Mouse (Mus musculus) testis, postnatal 10 days (tissue): ENCODE measurements around the gene Tsc1.
A peak's percentile ranks its signal among the peaks of the same experiment; 100 is the strongest.

Experiments used
- DNase-seq: peaks from one replicate; pipeline ENCODE4 v3.0.0; 2021; ENCODE audit warnings: low spot score

Gene Tsc1

DNA sequence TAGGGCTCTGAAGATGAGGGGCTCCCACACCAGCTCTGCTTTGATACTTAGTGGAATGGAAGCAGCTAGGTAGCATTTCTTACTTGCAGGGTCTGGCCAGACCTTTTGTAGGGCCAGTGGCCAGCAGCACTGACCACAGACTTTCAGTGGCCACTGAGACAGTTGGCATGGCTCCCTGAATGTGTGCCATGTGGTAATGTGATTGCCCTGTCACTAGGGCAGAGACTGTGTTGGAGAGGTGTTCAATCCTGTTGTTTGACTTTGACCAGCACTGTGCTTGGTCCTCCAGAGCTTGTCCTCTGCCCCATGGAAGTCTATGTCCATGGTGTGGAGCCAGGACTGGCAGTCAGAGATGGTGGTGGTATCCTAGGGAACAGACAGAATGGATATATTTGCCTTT lies 9.5 kb downstream of the Tsc1 start:
- no peak for DNase-seq

GRCm38 (mm10) chr2:28653351-28653750 lies 12.3 kb downstream of the Tsc1 start:
- DNase-seq, result no peak

GRCm38 (mm10) chr2:28654295-28654694 lies 13.3 kb downstream of the Tsc1 start:
- DNase-seq, result peak; percentile 54

GRCm38 (mm10) chr2:28656216-28656615 lies 15.2 kb downstream of the Tsc1 start:
- no peak for DNase-seq

DNA sequence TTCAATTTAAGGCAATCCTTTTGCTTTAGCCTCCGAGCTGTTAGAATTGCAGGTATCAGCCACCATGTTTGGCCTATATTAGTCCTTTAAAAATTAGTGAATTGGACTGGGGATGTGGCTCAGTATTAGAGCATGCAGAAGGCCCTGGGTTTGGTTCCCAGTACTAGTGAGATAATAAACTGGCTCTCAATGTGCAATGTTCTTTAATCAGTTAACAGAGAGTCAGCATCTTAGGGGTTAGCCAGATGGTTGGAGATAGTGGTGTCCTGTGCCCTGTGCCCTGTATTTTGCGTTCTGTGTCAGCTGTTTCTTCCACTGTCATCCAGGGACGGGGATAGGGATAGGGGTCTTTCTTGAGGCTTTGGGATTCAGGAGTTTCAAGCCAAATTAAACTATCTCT lies 21.9 kb downstream of the Tsc1 start:
- no peak for DNase-seq

GRCm38 (mm10) chr2:28665818-28666217 lies 24.8 kb downstream of the Tsc1 start:
- no peak for DNase-seq

DNA sequence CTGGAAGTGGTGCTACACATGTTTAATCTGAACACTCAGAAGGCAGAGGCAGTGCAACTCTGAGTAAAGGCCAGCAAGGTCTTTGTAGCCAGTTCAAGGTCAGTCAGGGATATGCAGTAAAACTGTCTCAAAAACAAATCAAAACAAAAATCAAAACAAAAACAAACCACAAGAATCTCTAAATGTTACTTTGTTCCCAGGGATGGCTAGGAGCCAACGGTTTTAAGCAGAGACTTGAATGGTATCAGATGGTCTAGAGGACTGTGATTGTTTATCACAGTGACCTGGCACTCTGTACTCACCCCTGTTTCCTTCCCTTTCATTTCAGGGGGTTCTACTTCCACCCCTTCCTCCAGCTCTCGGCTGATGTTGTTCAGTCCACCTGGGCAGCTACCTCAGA lies 30.4 kb downstream of the Tsc1 start:
- DNase-seq, result no peak

DNA sequence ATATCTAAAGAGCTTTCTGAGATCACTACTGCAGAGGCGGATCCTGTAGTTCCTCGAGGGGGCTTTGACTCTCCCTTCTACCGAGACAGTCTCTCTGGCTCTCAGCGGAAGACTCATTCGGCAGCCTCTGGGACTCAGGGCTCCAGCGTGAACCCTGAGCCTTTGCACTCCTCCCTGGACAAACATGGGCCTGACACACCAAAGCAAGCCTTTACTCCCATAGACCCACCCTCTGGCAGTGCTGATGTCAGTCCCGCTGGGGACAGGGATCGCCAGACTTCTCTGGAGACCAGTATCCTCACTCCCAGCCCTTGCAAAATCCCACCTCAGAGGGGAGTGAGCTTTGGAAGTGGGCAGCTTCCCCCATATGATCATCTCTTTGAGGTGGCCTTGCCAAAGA lies 35.0 kb downstream of the Tsc1 start:
- no peak for DNase-seq

DNA sequence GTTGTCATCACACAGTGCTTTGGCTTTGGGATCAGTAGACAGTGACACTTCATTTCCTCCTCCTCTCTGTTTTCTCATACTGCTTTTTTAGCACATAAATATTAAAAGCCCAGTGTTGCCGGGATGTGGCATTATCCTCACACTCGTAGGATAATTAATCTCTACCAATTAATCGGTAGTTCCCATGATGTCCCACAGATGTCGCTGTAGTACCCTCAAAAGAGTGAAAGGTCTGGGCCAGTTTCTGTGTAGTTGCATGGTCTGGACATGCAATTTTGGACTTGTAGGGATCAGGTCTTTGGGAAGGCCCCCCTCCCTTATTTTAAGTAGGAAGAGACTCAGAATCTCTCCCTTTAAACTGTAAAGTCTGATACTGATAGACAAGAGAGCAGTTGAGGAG lies 39.7 kb downstream of the Tsc1 start:
- peak; percentile 63 for DNase-seq

- DNase-seq, result no peak
Measured at GRCm38 (mm10) chr2:28681718-28682117, 40.7 kb downstream of the Tsc1 start.

GRCm38 (mm10) chr2:28685895-28686294 lies 44.9 kb downstream of the Tsc1 start:
- DNase-seq, result no peak

DNA sequence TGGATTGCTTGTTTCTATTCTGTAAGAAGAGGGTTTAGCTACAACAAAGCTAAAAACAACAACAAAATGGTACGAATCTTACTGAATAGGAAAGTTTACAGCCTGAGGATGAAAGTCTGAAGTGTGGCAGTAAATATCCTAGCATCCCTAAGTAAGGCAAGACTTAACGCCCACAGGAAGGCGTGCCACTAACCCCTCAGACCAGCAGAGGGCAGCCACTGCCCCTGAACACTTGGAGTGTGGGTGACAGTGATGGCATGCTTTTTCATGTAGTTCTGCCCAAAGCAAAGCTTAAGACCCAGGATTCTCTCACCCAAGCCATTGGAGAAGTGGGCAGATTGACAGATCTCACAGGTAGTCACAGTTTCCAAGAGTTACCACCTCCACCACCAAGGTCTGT lies 47.4 kb downstream of the Tsc1 start:
- DNase-seq, result peak; percentile 65

DNA sequence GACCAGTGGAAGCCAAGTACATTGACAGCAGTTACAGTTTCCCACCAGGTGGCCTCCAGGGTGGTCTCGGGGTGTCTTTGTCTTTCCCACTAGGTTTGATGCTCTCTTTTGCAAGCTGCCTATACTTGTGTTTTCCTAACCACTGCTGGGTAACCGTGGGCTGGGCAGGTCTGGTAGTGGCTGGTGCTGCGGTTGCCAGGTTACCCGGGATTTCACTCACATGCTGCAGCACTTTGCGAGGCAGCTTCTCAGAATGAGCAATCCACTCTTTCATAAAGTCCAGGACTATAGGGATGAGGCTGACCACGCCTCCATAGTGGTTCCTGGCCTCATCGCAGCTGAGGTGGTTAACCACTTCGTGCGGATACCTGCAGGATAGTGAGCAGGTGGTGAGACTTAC lies 51.7 kb downstream of the Tsc1 start:
- no peak for DNase-seq

GRCm38 (mm10) chr2:28698566-28698965 lies 57.5 kb downstream of the Tsc1 start:
- DNase-seq, result no peak

DNA sequence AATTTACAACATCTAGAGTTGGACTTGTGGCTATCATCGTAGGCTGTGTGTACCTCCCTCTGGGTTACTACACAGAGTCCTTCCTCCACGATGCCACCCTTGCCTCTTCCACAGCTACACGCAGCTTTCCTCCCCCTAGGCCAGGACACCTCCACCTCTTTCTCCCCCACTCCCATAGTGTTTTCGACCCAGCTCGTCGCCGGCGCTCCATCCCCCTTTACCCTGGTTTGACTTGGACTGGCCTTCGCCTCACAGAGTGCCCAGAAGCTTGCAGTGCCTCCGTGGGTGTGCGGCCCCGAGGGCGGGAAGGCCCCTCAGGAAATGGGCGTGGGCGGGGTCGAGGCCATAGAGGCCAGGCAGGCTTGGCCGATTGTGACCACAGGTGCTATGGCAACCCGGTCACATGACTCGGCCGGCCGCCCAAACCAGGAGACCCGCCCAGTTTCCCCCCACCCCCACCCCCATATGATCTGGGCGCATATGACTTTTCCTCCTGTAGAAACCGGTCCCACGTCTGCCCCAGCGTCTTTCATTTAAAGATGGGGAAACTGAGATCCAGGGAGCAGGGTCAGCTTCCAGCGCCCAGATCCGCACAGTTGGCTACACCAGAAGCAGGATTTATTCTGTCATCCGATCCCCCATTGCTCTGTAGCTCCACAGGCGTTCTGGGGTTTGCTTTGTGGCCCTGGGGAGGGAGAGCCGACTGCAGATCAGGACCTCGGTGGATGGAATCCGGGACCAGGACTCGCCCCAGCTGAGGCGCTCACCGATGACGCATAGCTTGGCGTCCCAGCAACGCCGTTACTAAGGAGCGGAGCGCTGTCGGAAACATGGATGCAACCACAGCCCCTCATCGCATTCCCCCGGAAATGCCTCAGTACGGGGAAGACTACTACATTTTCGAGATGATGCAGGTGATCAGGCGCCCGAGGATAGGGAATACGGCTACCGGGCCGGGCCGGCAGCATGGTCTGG lies 58.6 kb downstream of the Tsc1 start, which contains the start of the genes Spaca9 and Ak8:
TSS of gene Spaca9 (minus strand) at position 367 of the 975 bp plus-strand sequence.
TSS of gene Ak8 (plus strand) at position 804 of the 975 bp plus-strand sequence.
- peak; percentile 92 for DNase-seq

DNA sequence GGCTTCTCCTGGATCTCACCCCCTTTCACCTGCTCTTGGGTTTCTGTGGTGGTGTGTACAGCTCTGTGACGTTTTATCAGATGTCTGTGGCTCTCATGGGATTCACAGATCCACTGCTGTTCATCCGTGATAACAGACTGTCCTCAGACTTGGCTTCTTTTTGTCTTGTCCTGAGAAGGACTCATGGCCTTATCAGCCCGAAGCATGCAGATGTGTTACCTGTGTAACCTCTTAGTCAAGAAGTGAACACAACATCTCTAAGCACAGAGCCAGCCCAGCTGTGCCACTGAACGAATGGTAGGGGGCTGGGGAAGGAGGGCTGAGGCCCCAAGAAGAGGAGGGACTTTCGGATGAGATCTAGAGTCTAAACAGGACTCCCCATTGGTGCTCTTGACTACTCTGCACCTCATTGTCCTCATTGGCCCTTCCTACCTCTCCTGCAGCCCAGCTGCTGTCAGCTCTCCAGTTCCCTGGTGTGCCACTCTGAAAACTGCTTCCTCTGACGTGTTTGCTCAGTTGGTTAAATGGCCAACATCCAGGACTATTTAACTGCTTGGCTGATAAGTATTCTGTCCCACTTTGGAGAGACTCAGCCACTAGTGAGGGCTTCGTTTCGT lies 60.7 kb downstream of the Tsc1 start:
- DNase-seq, result no peak

DNA sequence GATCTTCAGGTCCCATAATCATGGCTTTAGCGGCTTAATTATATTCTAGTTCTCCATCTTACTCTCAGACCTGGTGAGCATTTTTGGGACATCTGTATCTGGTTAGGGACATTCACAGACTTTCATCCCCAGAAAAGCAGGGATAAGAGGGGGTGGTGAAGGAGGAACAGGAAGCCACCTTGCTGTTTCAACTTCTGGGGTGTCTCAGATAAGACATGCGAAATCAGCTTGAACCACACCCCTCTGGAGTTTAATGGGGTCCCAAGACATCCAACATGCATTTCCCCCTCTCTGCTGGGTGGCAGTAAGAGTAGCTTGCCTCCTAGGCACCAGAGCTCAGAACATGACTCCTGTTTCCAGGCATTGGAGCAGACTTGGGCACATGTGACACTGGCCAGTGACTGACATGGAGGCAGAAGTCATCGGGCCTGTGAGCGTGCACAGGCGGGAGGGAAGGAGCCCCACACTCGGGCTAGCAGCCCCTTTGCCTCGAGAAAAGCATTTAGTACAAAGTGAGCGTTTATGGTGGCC lies 65.1 kb downstream of the Tsc1 start:
- no peak for DNase-seq

GRCm38 (mm10) chr2:28706787-28707186 lies 65.8 kb downstream of the Tsc1 start:
- no peak for DNase-seq

- DNase-seq, result no peak
Measured at GRCm38 (mm10) chr2:28713036-28713435, 72.0 kb downstream of the Tsc1 start.

GRCm38 (mm10) chr2:28722419-28722818 lies 81.4 kb downstream of the Tsc1 start:
- no peak for DNase-seq

DNA sequence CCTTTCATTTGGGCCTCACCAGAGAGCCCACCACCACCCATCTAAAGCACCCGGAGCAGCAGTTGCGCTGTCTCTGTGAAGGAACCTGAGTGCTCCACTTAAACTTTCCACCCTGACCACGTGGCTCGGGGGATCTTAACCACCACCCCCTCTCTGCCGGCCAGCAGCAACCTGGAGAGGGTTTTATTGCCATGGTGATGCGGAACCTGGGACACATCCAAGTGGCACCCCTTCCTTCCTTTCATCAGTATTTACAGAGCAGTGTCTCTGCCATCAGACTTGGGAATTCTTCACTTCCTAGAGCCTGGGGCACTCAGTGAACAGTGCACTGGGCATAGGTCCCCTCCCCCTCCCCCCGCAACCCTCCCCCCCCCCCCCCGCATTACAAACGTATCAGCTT lies 82.9 kb downstream of the Tsc1 start:
- DNase-seq, result no peak

GRCm38 (mm10) chr2:28727786-28728404 lies 86.9 kb downstream of the Tsc1 start:
- no peak for DNase-seq

GRCm38 (mm10) chr2:28730676-28731075 lies 89.6 kb downstream of the Tsc1 start:
- DNase-seq, result no peak
